Mouse (Mus musculus): ENCODE measurements around the gene E130114P18Rik. TPM values are rescaled to one million over a fixed set of nuclear protein-coding genes. Genes with fewer than 3 reads are reported as not detected.

E130114P18Rik gene
- polyA plus RNA-seq, 1 experiment from 2014 or later: 5.4 TPM

DNA sequence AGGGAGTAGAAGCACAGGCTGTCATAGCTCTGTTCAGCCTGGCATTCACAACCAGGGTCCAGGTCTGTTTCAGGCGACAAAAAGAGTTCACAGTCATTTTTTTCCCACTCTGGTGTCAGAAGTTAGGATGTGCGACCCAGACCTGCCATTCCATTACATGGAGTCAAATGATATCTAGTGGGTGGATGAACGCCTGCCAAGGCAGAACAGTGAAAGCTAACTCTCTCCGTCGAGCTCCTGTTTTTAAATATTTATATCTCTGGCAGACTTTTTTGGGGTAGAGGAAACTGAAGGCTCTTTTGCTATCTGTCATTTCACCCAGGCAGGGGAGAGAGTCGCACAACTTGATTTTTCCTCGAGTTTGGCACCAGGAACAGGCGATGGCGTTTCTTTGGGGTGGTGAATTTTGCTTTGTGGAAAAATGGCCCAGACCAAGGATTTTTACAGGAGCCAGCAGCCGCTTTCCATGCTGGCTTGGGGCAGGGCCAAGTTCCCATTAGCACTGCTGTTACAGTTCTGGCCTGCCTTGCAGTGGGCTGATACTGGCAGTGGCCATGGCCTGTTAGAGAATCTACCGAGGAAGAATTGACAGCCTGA is 166.5 kb downstream of the E130114P18Rik start:
- H3K27ac ChIP-seq: peak overlapping the region; percentile 56
- H3K27me3 ChIP-seq: no peaks in the 10 kb centered on the region
- no peaks in the 10 kb centered on the region for H3K9me3 ChIP-seq
- WGBS: 65% methylated on average over 11 of the region's 11 CpGs
- H3K4me3 ChIP-seq (replicated peaks): no peak overlapping the region
- no peak overlapping the region for H3K9ac ChIP-seq (replicated peaks)
- no peak overlapping the region for H3K4me2 ChIP-seq
- ATAC-seq (ENCODE audit: insufficient number of reproducible peaks, insufficient read depth, low FRiP score, low TSS enrichment, low read depth): 0 out of 2 replicates have a peak, but pooled peaks have one; percentile 68
- H3K4me1 ChIP-seq (replicated peaks): peaks cover 35% of the 10 kb centered on the region
- H3K36me3 ChIP-seq: no peaks in the 10 kb centered on the region

- WGBS: 24% methylated on average over 10 of the region's 10 CpGs
- H3K9ac ChIP-seq (replicated peaks): no peak overlapping the region
- no peak overlapping the region for H3K4me2 ChIP-seq
- no peaks in the 10 kb centered on the region for H3K36me3 ChIP-seq
- ATAC-seq (ENCODE audit: insufficient number of reproducible peaks, insufficient read depth, low FRiP score, low TSS enrichment, low read depth): no peak
- H3K27me3 ChIP-seq: no peaks in the 10 kb centered on the region
- H3K4me1 ChIP-seq (replicated peaks): peaks cover 37% of the 10 kb centered on the region
- H3K27ac ChIP-seq: no peak overlapping the region
- no peaks in the 10 kb centered on the region for H3K9me3 ChIP-seq
- H3K4me3 ChIP-seq (replicated peaks): no peak overlapping the region
Observed at GRCm38 (mm10) chr4:97609831-97610727, 167.8 kb downstream of the E130114P18Rik start.

- Histone ChIP-seq H3K4me1 (replicated peaks) (peaks cover 37% of the 10 kb centered on the region), H3K27ac (no peak overlapping the region)
- no peak for ATAC-seq (ENCODE audit: insufficient number of reproducible peaks, insufficient read depth, low FRiP score, low TSS enrichment, low read depth)
Observed at GRCm38 (mm10) chr4:97609329-97609728, 168.5 kb downstream of the E130114P18Rik start.

DNA sequence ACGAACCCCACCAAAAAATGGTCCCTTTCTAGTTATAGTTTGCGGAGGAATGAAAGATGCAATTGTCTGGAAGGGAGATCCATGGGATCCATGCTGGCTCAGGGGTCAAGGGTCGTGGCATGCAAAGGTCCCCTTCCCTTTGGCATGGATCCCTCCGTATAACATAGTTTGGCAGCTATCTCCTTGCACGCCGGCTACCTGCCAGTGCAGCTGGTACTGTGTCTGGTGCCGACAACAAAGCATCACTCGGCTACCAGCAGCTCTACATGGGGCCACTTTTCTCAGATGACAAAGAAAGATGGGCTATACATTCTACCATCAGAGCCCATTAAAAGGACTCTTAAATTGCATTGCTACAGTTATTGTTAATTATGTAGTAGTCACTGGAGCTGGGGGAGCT is 169.2 kb downstream of the E130114P18Rik start:
- H3K4me2 ChIP-seq: no peak overlapping the region
- H3K4me1 ChIP-seq (replicated peaks): peaks cover 37% of the 10 kb centered on the region
- H3K27ac ChIP-seq: no peak overlapping the region
- H3K27me3 ChIP-seq: no peaks in the 10 kb centered on the region
- no peaks in the 10 kb centered on the region for H3K36me3 ChIP-seq
- no peak overlapping the region for H3K9ac ChIP-seq (replicated peaks)
- no peaks in the 10 kb centered on the region for H3K9me3 ChIP-seq
- WGBS: 81% methylated on average over 8 of the region's 8 CpGs
- no peak for ATAC-seq (ENCODE audit: insufficient number of reproducible peaks, insufficient read depth, low FRiP score, low TSS enrichment, low read depth)
- H3K4me3 ChIP-seq (replicated peaks): no peak overlapping the region

More at GRCm38 (mm10) chr4:97609329-97609728, 168.5 kb downstream of the E130114P18Rik start:
- WGBS: 85% methylated on average over 4 of the region's 4 CpGs
- Histone ChIP-seq H3K4me2 (no peak overlapping the region), H3K27me3 (no peaks in the 10 kb centered on the region), H3K4me3 (replicated peaks) (no peak overlapping the region), H3K9ac (replicated peaks) (no peak overlapping the region), H3K36me3 (no peaks in the 10 kb centered on the region), H3K9me3 (no peaks in the 10 kb centered on the region)

- H3K4me2 ChIP-seq: no peak overlapping the region
- H3K27me3 ChIP-seq: no peaks in the 10 kb centered on the region
- H3K4me3 ChIP-seq (replicated peaks): no peak overlapping the region
- no peak for ATAC-seq (ENCODE audit: insufficient number of reproducible peaks, insufficient read depth, low FRiP score, low TSS enrichment, low read depth)
- peaks cover 37% of the 10 kb centered on the region for H3K4me1 ChIP-seq (replicated peaks)
- WGBS: 84% methylated on average over 3 of the region's 3 CpGs
- H3K36me3 ChIP-seq: no peaks in the 10 kb centered on the region
- H3K27ac ChIP-seq: no peak overlapping the region
- no peak overlapping the region for H3K9ac ChIP-seq (replicated peaks)
- no peaks in the 10 kb centered on the region for H3K9me3 ChIP-seq
Observed at GRCm38 (mm10) chr4:97608134-97608533, 169.7 kb downstream of the E130114P18Rik start.

- ATAC-seq (ENCODE audit: insufficient number of reproducible peaks, insufficient read depth, low FRiP score, low TSS enrichment, low read depth): no peak
- Histone ChIP-seq H3K4me3 (replicated peaks) (no peak overlapping the region), H3K27me3 (no peaks in the 10 kb centered on the region), H3K27ac (peak overlapping the region; percentile 29; the same call in 1 of the 2 replicates), H3K4me2 (no peak overlapping the region), H3K9ac (replicated peaks) (no peak overlapping the region), H3K4me1 (replicated peaks) (peaks cover 37% of the 10 kb centered on the region), H3K36me3 (no peaks in the 10 kb centered on the region), H3K9me3 (no peaks in the 10 kb centered on the region)
- 46% methylated on average over 1 of the region's 1 CpGs for WGBS
Observed at GRCm38 (mm10) chr4:97607169-97607568, 170.7 kb downstream of the E130114P18Rik start.

DNA sequence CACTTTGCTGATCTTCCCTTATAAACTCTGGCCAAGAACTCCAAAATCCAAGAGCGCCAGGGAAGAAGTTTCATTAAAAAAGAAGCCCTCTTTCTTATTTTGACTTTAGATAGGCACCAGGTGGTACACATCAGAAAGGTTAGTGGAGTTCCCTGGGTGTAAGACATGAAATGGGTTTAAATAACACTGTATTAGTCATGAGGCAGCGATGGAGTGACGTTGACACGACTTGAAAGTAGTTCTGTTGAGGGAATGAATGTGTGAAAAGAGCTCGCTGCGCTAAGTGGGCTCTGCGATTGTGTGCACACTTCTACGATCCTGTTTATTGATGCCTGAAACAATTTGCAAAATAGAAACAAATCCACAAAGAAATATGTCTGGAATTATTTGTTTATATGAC is 171.4 kb downstream of the E130114P18Rik start:
- H3K36me3 ChIP-seq: no peaks in the 10 kb centered on the region
- H3K27me3 ChIP-seq: no peaks in the 10 kb centered on the region
- WGBS: 79% methylated on average over 8 of the region's 8 CpGs
- ATAC-seq (ENCODE audit: insufficient number of reproducible peaks, insufficient read depth, low FRiP score, low TSS enrichment, low read depth): no peak
- H3K4me2 ChIP-seq: no peak overlapping the region
- H3K27ac ChIP-seq: no peak overlapping the region; the same call in 1 of the 2 replicates
- no peaks in the 10 kb centered on the region for H3K9me3 ChIP-seq
- H3K4me1 ChIP-seq (replicated peaks): peaks cover 37% of the 10 kb centered on the region
- H3K4me3 ChIP-seq (replicated peaks): no peak overlapping the region
- H3K9ac ChIP-seq (replicated peaks): no peak overlapping the region

DNA sequence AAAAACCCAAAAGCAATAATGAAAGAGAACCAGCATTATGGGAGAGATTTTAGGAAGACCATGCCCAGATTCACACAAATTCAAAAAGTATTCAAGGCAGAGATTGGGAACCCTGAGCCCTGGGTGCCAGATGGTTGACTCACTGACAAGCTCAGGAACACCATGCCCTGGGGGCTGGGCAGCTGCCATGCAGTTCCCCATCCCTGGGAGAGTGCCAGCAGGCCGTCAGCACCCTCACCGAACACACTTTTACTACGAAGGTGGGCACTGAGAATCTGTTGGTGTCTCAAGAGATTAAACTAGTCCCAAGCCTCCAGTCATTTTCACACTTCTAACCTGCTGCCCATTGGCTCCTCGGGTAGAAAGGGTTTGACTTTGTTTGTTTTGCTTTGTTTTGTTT is 175.3 kb downstream of the E130114P18Rik start:
- H3K4me1 ChIP-seq (replicated peaks): peaks cover 24% of the 10 kb centered on the region
- H3K27ac ChIP-seq: no peak overlapping the region
- no peaks in the 10 kb centered on the region for H3K27me3 ChIP-seq
- H3K4me3 ChIP-seq (replicated peaks): no peak overlapping the region
- H3K4me2 ChIP-seq: no peak overlapping the region
- ATAC-seq (ENCODE audit: insufficient number of reproducible peaks, insufficient read depth, low FRiP score, low TSS enrichment, low read depth): no peak
- no peaks in the 10 kb centered on the region for H3K9me3 ChIP-seq
- H3K36me3 ChIP-seq: no peaks in the 10 kb centered on the region
- WGBS: 67% methylated on average over 4 of the region's 4 CpGs
- no peak overlapping the region for H3K9ac ChIP-seq (replicated peaks)

DNA sequence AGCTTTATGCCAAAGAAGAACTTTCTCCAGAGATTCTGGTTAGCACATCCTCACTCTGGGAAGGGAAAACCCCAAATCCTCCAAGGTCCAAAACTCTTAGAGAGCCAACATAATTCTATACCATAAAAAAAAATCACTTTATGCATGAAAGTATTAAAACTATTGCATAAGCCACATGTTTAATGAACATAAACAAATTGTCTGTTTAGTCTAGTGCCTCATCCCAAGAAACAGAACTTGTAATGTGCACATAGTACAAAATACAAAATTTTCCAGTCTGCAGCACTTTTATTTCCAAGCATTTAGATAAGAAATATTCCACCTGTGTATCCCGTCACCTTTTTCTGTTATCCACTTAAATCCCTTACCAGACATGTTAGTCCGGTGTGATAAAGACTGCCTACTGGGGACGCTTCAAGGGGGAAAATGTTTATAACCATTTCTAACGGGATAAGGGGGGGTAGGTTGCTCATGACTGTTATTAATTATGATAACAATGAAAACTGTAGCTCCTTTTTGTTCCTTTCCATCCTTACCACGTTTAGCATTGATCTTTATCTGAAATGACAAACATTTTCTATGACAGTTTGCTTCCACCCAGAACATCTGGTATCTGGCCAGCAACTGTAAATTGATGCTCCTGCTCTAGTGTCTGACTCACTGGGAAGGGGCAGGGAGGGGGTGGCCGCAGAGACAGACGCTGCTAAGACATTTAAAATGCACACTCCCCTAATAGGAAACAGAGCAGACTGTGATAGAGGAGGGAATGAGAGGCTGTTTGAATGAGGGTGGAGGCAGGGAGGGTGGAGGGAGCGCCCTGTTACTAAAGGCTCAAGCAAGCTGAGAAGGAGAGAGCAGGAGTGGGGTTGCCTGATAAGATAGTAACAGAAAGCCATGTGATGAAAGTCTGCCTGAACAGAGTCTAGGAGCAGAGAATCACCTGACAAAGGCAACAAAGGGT is 176.7 kb downstream of the E130114P18Rik start:
- H3K4me3 ChIP-seq (replicated peaks): no peak overlapping the region
- peak; percentile 42; the same call in 1 of the 2 replicates for ATAC-seq (ENCODE audit: insufficient number of reproducible peaks, insufficient read depth, low FRiP score, low TSS enrichment, low read depth)
- no peak overlapping the region for H3K9ac ChIP-seq (replicated peaks)
- no peaks in the 10 kb centered on the region for H3K27me3 ChIP-seq
- 11% methylated on average over 8 of the region's 8 CpGs for WGBS
- H3K36me3 ChIP-seq: no peaks in the 10 kb centered on the region
- no peaks in the 10 kb centered on the region for H3K9me3 ChIP-seq
- peaks cover 15% of the 10 kb centered on the region for H3K4me1 ChIP-seq (replicated peaks)
- H3K4me2 ChIP-seq: peak overlapping the region; percentile 11; the same call in 1 of the 2 replicates
- H3K27ac ChIP-seq: no peak overlapping the region

- H3K27ac ChIP-seq: no peak overlapping the region
- peaks cover 22% of the 10 kb centered on the region for H3K4me1 ChIP-seq (replicated peaks)
- no peak overlapping the region for H3K9ac ChIP-seq (replicated peaks)
- H3K27me3 ChIP-seq: no peaks in the 10 kb centered on the region
- WGBS: 94% methylated on average over 1 of the region's 1 CpGs
- no peak overlapping the region for H3K4me3 ChIP-seq (replicated peaks)
- no peak overlapping the region for H3K4me2 ChIP-seq
- H3K9me3 ChIP-seq: no peaks in the 10 kb centered on the region
- no peak for ATAC-seq (ENCODE audit: insufficient number of reproducible peaks, insufficient read depth, low FRiP score, low TSS enrichment, low read depth)
- no peaks in the 10 kb centered on the region for H3K36me3 ChIP-seq
Observed at GRCm38 (mm10) chr4:97597443-97597842, 180.4 kb downstream of the E130114P18Rik start.

- H3K4me3 ChIP-seq (replicated peaks): no peak overlapping the region
- no peaks in the 10 kb centered on the region for H3K27me3 ChIP-seq
- no peak overlapping the region for H3K27ac ChIP-seq
- ATAC-seq (ENCODE audit: insufficient number of reproducible peaks, insufficient read depth, low FRiP score, low TSS enrichment, low read depth): no peak
- no peaks in the 10 kb centered on the region for H3K9me3 ChIP-seq
- H3K4me2 ChIP-seq: no peak overlapping the region
- WGBS: 37% methylated on average over 9 of the region's 9 CpGs
- no peaks in the 10 kb centered on the region for H3K36me3 ChIP-seq
- H3K9ac ChIP-seq (replicated peaks): no peak overlapping the region
- peaks cover 15% of the 10 kb centered on the region for H3K4me1 ChIP-seq (replicated peaks)
Observed at GRCm38 (mm10) chr4:97596348-97596747, 181.5 kb downstream of the E130114P18Rik start.

Measured in limb, embryonic 12.5 days (tissue).